Mouse (Mus musculus): ENCODE results near the gene Agpat1. TPM values are rescaled to one million over a fixed set of nuclear protein-coding genes. Genes with fewer than 3 reads are reported as not detected.
A peak's percentile ranks its signal among the peaks of the same experiment; 100 is the strongest.

Agpat1 gene
- 100 to 1,000 TPM in 3 of 4 experiments, 10 to 100 TPM in 1; 84.6 to 108 (median 101) TPM for total RNA-seq (2022)

DNA sequence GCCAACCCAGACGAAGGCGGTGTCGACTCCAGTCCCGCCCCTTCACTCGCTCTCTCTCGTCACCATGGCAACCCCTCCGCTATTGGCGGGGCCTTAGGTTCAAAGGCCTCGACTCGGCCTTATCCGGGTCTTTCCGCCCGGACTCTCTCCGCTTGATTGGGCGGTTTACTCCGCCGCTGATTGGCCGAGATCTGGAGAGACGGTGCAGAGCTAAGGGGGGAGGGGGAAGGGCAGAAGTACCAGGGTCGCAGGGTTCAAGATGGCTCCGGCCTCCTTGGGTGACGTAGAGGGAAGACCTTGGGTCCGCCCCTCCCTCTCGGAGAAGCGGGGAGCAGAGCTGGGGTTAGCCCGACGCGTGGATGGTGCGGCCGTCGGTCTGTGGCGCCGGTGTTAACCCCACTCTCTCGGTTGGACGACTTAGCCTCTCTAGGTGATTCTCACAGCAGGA lies at the start of gene Agpat1:
Agpat1 (plus strand) TSS at position 202 of the 448 bp plus-strand sequence.
- DNase-seq: peak; percentile 99

DNA sequence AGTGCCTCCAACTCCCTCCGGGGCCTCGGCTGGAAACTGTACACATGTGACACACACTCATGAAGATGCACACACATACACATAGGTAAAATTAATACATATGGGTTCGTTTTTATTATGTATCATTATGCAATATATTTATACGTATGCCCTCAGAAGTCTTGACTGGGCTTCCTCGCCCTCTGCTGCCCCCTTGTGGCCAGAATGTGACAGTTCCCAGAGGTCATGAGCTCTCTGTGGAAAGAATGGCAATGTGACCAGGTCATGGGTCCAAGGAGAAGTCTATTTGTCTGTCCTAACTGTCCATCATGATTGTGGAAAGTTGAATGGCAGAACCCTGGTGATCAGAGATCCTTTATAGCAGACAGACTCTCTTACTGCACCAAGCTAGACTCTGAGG lies 48.6 kb upstream of the Agpat1 start:
- peak; percentile 71 for DNase-seq

DNA sequence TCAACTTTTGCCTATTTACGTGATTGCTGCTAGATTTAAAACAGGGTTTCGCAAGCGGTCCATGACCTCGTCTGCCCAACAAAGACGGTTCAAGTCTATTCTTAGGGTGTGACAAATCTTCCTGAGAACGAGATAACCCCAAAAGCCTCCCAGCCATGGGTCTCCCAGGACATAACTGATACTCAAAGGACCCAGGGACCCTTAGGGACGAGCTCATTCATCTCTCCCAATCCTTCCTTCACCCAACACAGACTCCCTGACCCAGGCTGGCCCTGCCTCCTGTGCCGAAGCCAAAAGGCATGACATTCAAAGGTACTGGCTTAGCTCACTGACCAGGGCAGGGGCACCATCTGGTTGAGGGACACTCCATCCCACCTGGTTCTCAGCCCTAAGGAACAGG lies 47.7 kb upstream of the Agpat1 start:
- no peak for DNase-seq

DNA sequence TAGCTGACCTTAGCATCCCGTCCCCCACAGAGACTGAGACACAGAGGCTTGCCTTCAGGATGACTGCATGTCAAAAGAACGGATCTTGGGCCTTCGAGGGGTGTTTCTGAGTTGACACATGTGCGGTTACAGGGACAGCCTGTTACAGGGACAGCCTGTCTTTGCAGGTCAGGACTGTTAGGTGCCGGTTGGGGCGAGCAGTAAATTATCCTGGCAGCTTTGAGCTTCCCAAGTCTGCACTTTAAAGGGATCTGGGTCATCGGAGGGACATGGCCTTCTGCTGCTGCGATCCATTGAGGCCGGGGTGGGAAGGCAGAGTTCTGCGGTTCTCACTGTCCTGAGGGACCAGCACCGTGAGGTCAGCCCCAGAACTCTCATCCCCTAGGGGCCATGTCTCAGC lies 46.7 kb upstream of the Agpat1 start:
- no peak for DNase-seq

DNA sequence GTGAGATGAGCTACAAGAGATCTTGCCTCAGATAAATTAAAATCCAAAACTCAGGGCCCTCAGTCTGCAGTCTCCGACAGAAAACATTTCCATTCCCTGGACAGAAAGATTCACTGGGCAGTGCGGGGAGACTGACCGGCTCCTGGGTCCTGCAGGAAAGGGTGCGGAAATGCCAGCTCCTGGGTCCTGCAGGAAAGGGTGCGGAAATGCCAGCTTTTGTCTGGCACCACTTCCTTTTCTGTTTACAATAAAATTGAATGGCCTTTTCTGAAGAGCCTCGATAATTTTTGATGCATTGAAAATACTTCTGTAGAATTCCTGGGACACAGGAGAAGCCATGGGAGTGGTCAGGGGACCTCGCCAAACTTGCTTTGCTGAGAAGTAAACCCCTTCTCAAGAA lies 44.9 kb upstream of the Agpat1 start:
- DNase-seq: no peak

DNA sequence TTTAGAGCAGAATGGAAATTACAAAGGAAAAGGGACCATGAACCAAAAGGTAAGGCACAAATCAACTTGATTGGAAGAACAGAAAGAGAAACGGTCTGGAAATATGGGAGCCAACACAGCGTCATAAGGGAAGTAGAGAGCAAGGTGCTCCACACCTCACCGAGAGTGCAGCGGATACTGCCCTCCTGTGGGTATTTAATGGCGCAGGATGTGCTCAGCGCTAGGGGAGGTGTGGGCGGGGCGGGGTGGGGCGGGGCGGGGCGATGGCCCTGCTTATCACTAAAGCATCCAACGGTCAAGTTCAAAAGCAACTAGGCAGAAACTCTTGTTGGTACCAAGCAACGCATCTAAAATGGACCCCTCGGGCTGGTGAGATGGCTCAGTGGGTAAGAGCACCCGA lies 44.2 kb upstream of the Agpat1 start:
- DNase-seq: no peak

DNA sequence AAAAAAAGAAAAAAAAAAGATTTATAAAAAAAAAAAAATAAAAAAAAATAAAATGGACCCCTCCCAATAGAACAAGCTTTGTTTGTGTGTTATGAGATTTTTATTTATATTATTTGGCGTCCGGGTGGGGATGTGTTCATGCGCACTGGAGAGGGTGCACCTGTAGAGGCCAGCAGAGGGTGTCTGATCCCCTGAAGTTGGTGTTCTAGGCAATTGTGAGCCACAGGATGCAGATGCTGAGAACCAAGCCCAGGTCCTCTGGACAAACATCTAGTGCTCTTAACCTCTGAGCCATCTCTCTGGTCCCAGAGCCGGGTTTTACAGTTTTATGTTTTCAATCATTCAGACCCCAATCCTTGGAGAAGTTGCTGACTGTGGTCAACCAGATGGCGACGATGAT lies 43.6 kb upstream of the Agpat1 start:
- no peak for DNase-seq

DNA sequence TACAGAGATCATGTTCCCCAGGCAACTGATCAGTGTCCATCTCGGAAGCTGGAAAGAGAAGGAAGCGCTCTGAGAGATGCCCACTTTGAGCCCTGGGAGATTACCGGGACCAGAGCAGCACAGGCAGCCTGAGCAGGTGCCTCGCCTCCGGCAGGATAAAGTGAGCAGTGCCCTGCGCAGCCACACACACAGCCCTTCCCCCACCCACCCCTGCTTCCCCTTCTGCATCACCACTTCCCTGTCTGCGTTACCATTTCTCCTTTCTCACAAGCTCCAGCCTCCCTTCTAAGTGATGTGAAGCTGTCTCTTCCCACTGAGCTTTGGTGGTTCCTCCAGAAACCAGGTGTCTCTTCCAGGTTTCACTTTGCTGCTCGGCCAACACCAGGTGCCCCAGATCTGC lies 42.9 kb upstream of the Agpat1 start:
- DNase-seq: no peak

DNA sequence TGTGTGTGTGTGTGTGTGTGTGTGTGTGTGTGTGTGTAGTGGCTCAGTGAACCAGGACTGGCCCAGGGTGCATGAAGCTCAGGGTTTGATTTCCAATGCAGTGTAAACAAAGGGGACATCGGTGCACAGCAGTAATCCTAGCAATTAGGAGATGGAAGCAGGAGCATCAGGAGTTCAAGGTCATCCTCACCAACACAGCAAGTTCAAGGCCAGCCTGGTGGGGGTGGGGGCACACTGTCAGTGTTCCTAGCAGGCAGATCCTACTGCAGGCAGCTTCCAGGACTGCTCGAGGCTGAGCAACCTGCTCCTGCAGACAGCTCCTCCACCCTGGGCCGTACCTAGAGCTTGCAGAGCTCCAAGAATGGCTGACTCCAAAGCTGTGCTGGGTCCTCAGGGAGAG lies 41.5 kb upstream of the Agpat1 start:
- DNase-seq: no peak

DNA sequence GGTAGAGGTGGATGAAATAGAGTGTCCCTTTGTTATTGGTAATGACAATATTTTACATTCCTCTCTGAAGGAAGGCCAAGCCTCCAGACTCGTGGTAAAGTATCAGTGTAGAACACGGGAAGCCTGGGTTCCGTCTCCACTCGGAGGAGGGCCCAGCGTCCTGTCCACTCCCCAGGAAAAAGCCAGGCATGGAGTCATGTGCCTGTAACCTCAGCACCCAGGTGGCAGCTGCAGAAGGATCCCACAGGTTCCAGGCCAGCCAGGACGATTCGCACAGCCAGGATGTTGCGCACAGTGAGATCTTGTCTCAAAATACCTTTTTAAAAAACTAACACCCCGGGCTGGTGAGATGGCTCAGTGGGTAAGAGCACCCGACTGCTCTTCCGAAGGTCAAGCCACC lies 40.7 kb upstream of the Agpat1 start:
- DNase-seq: no peak

DNA sequence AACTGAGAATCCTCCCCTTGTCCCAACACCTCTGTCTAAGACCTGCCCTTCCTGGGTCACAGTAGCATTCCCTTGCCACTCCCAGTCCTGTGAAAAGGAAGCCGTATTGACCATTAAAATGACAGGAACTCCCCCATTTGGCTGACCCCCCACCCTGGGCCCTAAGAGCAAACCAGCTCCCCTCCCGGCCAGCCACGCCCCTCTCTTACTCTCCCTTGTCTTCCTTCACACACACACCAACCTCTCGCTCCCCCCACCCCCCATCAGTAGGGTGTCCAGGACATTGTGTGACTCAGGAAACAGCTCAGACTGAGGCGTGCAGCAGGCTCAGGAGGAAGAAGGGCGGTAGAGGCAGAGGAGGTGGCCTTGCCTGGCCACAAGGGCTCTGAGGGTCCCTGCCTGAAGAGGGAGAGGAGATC lies 40.0 kb upstream of the Agpat1 start, which contains the start of gene Notch4:
Notch4 (plus strand) TSS at position 266 of the 419 bp plus-strand sequence.
- DNase-seq: peak; percentile 39

DNA sequence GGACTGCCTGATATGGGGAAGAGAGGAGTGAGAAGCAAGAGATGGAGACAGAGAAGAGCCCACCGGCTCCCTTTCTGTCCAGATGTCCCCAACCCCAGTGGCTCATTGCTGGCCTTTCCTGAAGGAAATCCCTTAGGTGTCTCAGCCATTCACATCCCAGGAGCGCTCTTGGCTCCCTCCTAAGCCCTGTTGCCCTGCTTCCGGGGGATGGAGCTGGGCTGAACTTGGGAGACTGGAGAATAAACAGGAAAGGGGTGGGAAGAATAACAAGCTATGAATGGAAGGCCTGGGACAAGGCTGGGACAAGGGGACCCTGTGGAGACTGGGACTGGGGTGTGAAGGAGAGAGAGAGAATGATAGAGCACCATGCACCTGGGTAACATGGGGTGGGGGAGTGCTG lies 39.3 kb upstream of the Agpat1 start:
- no peak for DNase-seq

DNA sequence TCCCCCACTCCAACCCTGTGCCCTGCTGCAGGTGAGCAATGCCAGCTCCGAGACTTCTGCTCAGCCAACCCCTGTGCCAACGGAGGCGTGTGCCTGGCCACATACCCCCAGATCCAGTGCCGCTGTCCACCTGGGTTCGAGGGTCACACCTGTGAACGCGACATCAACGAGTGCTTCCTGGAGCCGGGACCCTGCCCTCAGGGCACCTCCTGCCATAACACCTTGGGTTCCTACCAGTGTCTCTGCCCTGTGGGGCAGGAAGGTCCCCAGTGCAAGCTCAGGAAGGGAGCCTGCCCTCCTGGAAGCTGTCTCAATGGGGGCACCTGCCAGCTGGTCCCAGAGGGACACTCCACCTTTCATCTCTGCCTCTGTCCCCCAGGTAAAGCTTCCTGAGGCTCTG lies 36.8 kb upstream of the Agpat1 start:
- no peak for DNase-seq

DNA sequence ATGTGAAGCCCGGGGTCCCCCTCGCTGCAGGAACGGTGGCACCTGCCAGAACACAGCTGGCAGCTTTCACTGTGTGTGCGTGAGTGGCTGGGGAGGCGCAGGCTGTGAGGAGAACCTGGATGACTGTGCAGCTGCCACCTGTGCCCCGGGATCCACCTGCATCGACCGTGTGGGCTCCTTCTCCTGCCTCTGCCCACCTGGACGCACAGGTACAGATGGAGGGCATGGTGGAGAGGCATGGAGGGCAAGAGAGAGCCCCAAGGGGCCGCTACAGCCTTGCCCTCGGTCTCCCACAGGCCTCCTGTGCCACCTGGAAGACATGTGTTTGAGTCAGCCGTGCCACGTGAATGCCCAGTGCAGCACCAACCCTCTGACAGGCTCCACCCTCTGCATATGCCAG lies 35.6 kb upstream of the Agpat1 start:
- no peak for DNase-seq

DNA sequence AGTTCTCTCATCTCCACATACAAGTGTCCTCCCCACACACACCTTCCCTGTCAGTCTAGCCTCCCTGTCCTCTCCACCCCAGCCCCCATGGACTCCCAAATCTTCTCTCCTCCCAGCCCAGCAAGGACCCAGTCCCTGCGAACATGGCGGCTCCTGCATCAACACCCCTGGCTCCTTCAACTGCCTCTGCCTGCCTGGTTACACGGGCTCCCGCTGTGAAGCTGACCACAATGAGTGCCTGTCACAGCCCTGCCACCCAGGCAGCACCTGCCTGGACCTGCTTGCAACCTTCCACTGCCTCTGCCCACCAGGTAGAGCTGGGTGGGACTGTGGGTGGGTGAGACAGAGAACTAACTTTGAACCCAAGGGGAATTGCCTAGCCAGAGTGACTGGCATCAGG lies 34.1 kb upstream of the Agpat1 start:
- DNase-seq: no peak

DNA sequence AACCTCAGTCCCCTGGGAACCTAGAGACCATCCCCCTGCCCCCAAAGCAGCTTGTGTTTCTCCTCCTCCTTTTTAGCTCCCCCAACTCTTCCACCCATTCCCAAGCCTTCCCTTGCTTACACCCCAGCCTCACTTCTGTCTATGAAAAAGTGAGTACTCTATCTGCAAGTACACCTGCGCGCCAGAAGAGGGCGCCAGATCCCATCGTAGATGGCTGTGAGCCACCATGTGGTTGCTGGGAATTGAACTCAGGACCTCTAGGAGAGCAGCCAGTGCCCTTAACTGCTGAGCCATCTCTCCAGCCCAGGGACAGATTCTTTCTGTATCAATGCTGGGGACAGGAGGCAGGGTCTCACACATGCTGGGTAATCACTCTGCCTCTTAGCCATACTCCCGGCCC lies 32.2 kb upstream of the Agpat1 start:
- DNase-seq: no peak

DNA sequence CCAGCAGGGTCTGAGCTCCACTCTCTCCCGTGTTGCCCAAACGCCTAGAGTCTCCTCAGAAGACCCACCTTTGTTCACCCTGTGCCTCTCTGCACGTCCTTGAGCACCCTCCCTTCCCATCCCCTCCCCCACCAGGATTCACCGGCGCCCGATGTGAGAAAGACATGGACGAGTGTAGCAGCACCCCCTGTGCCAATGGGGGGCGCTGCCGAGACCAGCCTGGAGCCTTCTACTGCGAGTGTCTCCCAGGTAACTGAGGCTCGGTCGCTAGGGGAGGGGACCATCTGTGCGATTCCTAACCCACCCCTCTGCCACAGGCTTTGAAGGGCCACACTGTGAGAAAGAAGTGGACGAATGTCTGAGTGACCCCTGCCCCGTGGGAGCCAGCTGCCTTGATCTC lies 31.7 kb upstream of the Agpat1 start:
- DNase-seq: no peak

DNA sequence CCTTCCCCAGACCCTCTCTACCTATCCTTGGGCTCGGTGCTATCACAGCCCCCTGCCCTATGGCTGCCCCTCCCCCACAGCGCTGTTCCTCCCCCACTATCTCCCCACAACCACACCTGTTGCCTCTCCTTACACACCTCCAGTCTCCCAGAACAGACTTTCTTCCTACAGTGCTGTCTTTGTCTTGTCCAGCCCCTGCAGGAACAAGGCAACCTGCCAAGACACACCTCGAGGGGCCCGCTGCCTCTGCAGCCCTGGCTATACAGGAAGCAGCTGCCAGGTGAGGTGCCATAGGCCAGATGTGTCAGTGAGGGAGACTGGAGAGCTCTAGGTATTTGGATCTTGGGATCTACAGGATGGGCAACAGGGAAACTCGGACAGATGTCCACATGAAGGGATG lies 27.5 kb upstream of the Agpat1 start:
- DNase-seq: no peak

DNA sequence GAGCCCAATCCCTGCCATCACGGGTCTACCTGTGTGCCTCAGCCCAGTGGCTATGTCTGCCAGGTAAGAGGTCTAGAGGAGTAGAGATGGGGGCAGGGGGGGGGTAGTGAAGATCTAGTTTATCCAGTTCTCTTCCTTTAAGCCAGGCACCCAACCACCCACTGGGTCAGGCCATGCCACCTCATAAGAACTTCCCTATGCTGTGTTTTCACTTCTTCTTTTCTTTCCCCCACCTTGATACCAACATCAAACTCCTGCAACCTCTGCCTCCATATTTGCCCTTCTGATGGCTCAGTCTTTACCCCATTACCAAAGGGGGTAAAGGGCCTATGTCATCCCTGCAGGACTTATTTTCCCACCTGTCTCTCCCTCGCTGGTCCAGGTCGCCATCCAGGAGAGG lies 26.0 kb upstream of the Agpat1 start:
- DNase-seq: no peak

DNA sequence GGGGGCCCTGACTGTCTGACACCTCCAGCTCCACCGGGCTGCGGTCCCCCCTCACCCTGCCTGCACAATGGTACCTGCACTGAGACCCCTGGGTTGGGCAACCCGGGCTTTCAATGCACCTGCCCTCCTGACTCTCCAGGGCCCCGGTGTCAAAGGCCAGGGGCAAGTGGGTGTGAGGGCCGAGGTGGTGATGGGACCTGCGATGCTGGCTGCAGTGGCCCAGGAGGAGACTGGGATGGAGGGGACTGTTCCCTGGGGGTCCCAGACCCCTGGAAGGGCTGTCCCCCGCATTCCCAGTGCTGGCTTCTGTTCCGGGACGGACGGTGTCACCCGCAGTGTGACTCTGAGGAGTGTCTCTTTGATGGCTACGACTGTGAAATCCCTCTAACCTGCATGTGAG lies 21.5 kb upstream of the Agpat1 start:
- no peak for DNase-seq

DNA sequence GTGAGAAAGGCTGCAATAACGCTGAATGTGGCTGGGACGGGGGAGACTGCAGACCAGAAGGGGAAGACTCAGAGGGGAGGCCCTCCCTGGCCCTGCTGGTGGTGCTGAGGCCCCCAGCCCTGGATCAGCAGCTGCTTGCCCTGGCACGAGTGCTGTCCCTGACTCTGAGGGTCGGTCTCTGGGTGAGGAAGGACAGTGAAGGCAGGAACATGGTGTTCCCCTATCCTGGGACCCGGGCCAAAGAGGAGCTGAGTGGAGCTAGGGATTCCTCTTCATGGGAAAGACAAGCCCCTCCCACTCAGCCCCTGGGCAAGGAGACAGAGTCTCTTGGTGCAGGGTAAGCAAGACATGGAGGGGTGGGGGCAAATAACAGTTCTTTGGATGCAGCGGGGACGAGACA lies 20.7 kb upstream of the Agpat1 start:
- DNase-seq: no peak

DNA sequence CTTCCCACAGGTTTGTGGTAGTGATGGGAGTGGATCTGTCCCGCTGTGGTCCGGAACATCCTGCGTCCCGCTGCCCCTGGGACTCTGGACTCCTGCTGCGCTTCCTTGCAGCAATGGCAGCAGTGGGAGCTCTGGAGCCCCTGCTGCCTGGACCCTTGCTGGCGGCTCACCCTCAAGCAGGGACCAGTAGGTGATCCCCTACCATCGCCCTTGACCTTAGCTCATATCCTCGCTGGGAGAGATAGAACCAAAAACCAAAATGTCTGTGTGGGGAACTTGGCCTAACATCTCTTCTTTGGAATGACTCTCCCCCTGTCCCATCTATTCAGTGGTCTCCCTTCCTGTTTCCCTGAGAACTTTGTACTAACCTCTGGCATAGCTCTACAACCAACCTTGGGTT lies 20.2 kb upstream of the Agpat1 start:
- no peak for DNase-seq

DNA sequence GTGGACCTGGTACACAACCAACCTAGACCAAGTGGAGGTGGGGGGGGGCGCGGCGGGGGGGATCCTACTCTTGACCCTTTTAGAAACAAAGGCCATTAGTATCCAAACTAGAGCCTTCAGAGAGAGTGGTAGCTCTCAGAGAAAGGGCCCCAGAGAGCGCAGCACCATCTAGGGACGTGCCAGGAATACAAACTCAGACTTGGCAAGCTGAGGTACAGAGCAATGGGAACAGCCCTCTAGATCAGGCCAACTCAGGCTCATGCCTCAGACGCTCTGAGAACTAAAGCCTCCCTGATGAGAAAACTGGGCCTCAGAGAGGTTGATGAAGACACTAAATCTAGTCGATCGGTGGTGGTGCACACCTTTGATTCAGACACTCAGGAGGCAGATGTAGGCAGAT lies 18.9 kb upstream of the Agpat1 start:
- no peak for DNase-seq

DNA sequence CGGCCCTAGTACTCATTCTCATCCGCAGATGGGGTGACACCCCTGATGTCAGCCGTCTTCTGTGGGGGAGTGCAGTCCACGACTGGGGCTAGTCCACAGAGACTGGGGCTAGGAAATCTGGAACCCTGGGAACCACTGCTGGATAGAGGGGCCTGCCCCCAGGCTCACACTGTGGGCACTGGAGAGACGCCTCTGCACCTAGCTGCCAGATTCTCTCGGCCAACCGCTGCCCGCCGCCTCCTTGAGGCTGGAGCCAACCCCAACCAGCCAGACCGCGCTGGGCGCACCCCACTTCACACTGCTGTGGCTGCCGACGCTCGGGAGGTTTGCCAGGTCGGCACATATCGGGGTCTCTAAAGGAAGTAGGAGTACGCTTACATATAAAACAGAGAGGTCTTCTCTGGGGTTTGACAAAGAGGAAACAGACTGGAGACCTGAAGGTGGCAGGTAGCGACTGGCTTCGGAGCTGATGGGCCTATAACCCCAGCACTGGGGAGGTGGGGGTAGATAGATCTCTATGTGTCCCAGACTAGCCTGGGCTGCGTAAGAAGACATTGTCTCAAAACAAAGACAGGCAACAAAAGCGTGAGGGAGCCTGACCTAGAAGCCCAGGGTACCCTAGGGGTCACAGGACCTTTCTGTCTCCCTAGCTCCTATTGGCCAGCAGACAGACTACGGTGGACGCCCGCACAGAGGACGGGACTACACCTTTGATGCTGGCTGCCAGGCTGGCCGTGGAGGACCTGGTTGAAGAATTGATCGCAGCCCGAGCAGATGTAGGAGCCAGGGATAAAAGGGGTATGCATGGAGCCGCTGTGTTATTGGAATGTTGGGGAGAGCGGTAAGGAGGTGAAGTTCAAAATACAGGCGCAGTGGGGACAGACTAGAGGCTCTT lies 17.9 kb upstream of the Agpat1 start:
- DNase-seq: no peak

All from adrenal gland, adult 8-10 months (tissue).